ENCODE assay signal across 9 mouse cellular contexts in the genomic region with DNA sequence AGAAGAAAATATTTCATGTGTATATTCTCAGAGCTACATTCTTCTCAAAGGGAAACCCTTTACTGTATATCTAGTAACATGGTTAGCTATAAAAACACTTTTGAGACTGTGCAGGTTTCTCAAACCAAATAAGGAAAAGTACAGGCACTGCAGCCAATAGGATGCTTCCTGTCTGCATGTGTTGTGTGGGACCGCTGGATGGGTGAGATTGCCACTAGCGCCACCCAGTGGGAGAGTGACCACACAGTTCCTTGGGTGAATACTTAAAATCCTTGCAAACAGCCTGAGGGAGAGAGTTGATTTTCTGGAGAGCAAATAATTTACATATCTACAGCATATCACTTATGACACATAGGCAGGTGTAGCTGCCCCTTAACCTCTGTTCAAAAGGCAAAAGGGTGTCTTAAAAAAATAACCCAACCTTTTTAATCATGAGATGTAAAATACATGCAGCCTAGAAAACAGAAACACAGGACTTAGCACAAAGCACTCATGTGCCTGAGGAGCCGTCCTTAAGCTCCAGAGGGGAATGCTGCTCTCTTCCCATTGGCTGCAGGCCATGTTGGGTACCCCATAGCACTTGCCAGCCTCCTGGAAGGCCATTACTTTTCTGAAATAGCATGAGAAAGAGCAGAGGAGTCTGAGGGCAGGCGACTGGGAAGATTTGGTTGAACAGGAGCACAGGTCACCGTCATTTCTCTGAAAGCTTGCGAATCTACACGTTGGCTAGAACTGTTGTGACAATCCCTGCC. TPM values are rescaled to one million over a fixed set of nuclear protein-coding genes. Genes with fewer than 3 reads are reported as not detected.
DNase-seq lines count a peak whose midpoint lies in the region; ATAC-seq and TF ChIP-seq lines count a peak whose summit lies in the region.
"Had no signal": no experiment of that assay in that cellular context is flagged by ENCODE, and none has a peak within 500 bp of the region (broad histone marks: within the 10 kb centered on the region; RNA-seq: fewer than 3 reads in every experiment).

No protein-coding gene starts in this region.

- H3K4me3 ChIP-seq in forebrain, embryonic 14.5 days (ENCODE audit: low read depth, low read length) = no peak overlapping the region
- H3K4me3 ChIP-seq in liver, embryonic 11.5 days (ENCODE audit: low read depth, low read length) = no peak overlapping the region
- H3K4me3 ChIP-seq: heart, embryonic 15.5 days had no signal

- TF ChIP-seq CTCF in brain, embryonic 14.5 days (IDR thresholded peaks at IDR 0.05; ENCODE audit: borderline replicate concordance, extremely low read depth, insufficient read depth, insufficient read length) = peak; percentile 68

- WGBS in forebrain, embryonic 14.5 days = 52% methylated on average over 7 of the region's 7 CpGs
- WGBS in liver, embryonic 11.5 days = 49% methylated on average over 7 of the region's 7 CpGs

- H3K4me2 ChIP-seq in forebrain, embryonic 14.5 days (ENCODE audit: low read length) = no peak overlapping the region
- H3K4me2 ChIP-seq in liver, embryonic 11.5 days = no peak overlapping the region
- H3K4me2 ChIP-seq: heart, embryonic 15.5 days had no signal

- peaks cover 39% of the 10 kb centered on the region for H3K36me3 ChIP-seq in forebrain, embryonic 14.5 days (ENCODE audit: control insufficient read depth, insufficient read depth, low read length)
- H3K36me3 ChIP-seq in liver, embryonic 11.5 days (ENCODE audit: control insufficient read depth, insufficient read depth, low read length) = no peaks in the 10 kb centered on the region
- H3K36me3 ChIP-seq: heart, embryonic 15.5 days had no signal

- DNase-seq in urinary bladder, postnatal 14 days (ENCODE audit: low spot score) = peak; percentile 54
- no peak for DNase-seq in urinary bladder, adult 18-20 months (ENCODE audit: low spot score in 2 of 2)
- DNase-seq in brain, embryonic 14.5 days (ENCODE audit: low read depth) = peak; percentile 70
- DNase-seq in forebrain, embryonic 14.5 days (ENCODE audit: low spot score) = peak; percentile 59
- peak; percentile 10 for DNase-seq in hindlimb bud, embryonic 11.5 days (ENCODE audit: extremely low spot score, low read depth, low spot score)
- DNase-seq in liver, embryonic 11.5 days (ENCODE audit: low spot score) = peak; percentile 38
- peak; percentile 69 for DNase-seq in right cerebral cortex, postnatal 14 days

- no peak overlapping the region for H3K9ac ChIP-seq in forebrain, embryonic 14.5 days (ENCODE audit: low read length)
- no peak overlapping the region for H3K9ac ChIP-seq in liver, embryonic 11.5 days (ENCODE audit: low read depth, low read length)
- H3K9ac ChIP-seq: heart, embryonic 15.5 days had no signal

- H3K27ac ChIP-seq in forebrain, embryonic 14.5 days (ENCODE audit: low read depth, low read length) = no peak overlapping the region
- H3K27ac ChIP-seq in liver, embryonic 11.5 days (ENCODE audit: low read depth, low read length) = no peak overlapping the region
- H3K27ac ChIP-seq: heart, embryonic 15.5 days had no signal

- no peaks in the 10 kb centered on the region for H3K9me3 ChIP-seq in forebrain, embryonic 14.5 days (replicated peaks; ENCODE audit: control insufficient read depth, low read length)
- no peaks in the 10 kb centered on the region for H3K9me3 ChIP-seq in liver, embryonic 11.5 days (ENCODE audit: control insufficient read depth, low read length)
- H3K9me3 ChIP-seq: heart, embryonic 15.5 days had no signal

- ATAC-seq in forebrain, embryonic 14.5 days = peak; percentile 65
- ATAC-seq in liver, embryonic 11.5 days (replicated peaks; ENCODE audit: low FRiP score) = peak; percentile 68; the same call in 1 of the 2 replicates
- no peak for ATAC-seq in monocyte, adult 5-6 weeks (replicated peaks; ENCODE audit: insufficient number of reproducible peaks, low FRiP score, low TSS enrichment, poor library complexity, severe bottlenecking)

- H3K4me1 ChIP-seq in forebrain, embryonic 14.5 days (ENCODE audit: control insufficient read depth, insufficient read depth, low read length) = no peaks in the 10 kb centered on the region
- no peaks in the 10 kb centered on the region for H3K4me1 ChIP-seq in liver, embryonic 11.5 days (replicated peaks; ENCODE audit: control insufficient read depth, insufficient read depth, low read length)
- H3K4me1 ChIP-seq: heart, embryonic 15.5 days had no signal

- no peaks in the 10 kb centered on the region for H3K27me3 ChIP-seq in forebrain, embryonic 14.5 days (replicated peaks; ENCODE audit: control insufficient read depth, insufficient read depth, low read length)
- H3K27me3 ChIP-seq in liver, embryonic 11.5 days (replicated peaks; ENCODE audit: control insufficient read depth, insufficient read depth, low read length) = no peaks in the 10 kb centered on the region
- H3K27me3 ChIP-seq: heart, embryonic 15.5 days had no signal

- no peak for TF ChIP-seq POLR2A in brain, embryonic 14.5 days (IDR thresholded peaks at IDR 0.05; ENCODE audit: borderline replicate concordance, extremely low read depth, insufficient read depth, insufficient read length, poor library complexity, severe bottlenecking)

RNA-seq across cellular contexts. Expression of gene Faxc, which starts 26.6 kb away (rescaled TPM):
- polyA plus RNA-seq in brain, embryonic 14.5 days (2012; rRNA removed) = 33.7 and 54.3 TPM in 2 replicates
- polyA plus RNA-seq in forebrain, embryonic 14.5 days (2014; fragmentation: Nextera tagmentation; extraction: Ambion mirVana) = 16.2 and 16.4 TPM in 2 replicates
- 1.4 and 1.8 TPM in 2 replicates for polyA plus RNA-seq in liver, embryonic 11.5 days (2014; fragmentation: Nextera tagmentation; extraction: Ambion mirVana)
- total RNA-seq in monocyte, adult 5-6 weeks (2017) = 0.10 TPM in 1 of 3 replicates, not detected in the others

Comparison
In these comparisons a context has a peak if more than half of its experiments do, and no peak if none do; other contexts are left out.
1. DNase-seq: peak in urinary bladder, postnatal 14 days (single experiment), brain, embryonic 14.5 days (single experiment), forebrain, embryonic 14.5 days (single experiment), hindlimb bud, embryonic 11.5 days (single experiment), liver, embryonic 11.5 days (single experiment) and right cerebral cortex, postnatal 14 days (single experiment); none in urinary bladder, adult 18-20 months (0 of 2).